Mouse (Mus musculus) megakaryocyte progenitor cell, adult 5-6 weeks (primary cell): ENCODE data around the gene Mbd5. TPM values are rescaled to one million over a fixed set of nuclear protein-coding genes. Genes with fewer than 3 reads are reported as not detected.

ENCODE experiments used
- ATAC-seq: replicated peaks from 2 replicates; pipeline ENCODE4 v1.8.0; 2016; ENCODE audit warnings: mild to moderate bottlenecking, moderate TSS enrichment, inconsistent platforms; ENCODE audit not compliant: poor library complexity
- total RNA-seq, 2 experiments: library from RNA; stranded (forward) in 1 of 2; stranded (reverse) in 1 of 2; fragments of 157-497, 149-512 nt in 1 of 2; fragments of 200-1000 nt in 1 of 2; gene quantifications; 2 replicates each; pipeline versions ENCODE4 v1.2.3 to v1.2.4; 2015 to 2017

The Mbd5 gene
- total RNA-seq, 2 experiments from 2014 or later: 13.5 to 28.6 TPM

- peak; percentile 95 for ATAC-seq
Measured at GRCm38 (mm10) chr2:49160232-49160947, 211.1 kb downstream of the Mbd5 start.

- no peak for ATAC-seq
Measured at GRCm38 (mm10) chr2:49169766-49170165, 220.5 kb downstream of the Mbd5 start.

GRCm38 (mm10) chr2:49177015-49177414, 227.7 kb downstream of the Mbd5 start:
- ATAC-seq: no peak

GRCm38 (mm10) chr2:49190984-49191383, 241.7 kb downstream of the Mbd5 start:
- ATAC-seq: no peak

- no peak for ATAC-seq
Measured at GRCm38 (mm10) chr2:49191695-49192094, 242.4 kb downstream of the Mbd5 start.

- ATAC-seq: no peak
Measured at GRCm38 (mm10) chr2:49204081-49204480, 254.8 kb downstream of the Mbd5 start.

GRCm38 (mm10) chr2:49205692-49206091, 256.4 kb downstream of the Mbd5 start:
- peak; percentile 71 for ATAC-seq

- no peak for ATAC-seq
Measured at GRCm38 (mm10) chr2:49209349-49209748, 260.0 kb downstream of the Mbd5 start.

- no peak for ATAC-seq
Measured at GRCm38 (mm10) chr2:49210408-49210807, 261.1 kb downstream of the Mbd5 start.

GRCm38 (mm10) chr2:49229725-49230124, 280.4 kb downstream of the Mbd5 start:
- ATAC-seq: no peak

GRCm38 (mm10) chr2:49234064-49234463, 284.8 kb downstream of the Mbd5 start:
- ATAC-seq: peak; percentile 75

GRCm38 (mm10) chr2:49241715-49242114, 292.4 kb downstream of the Mbd5 start:
- no peak for ATAC-seq

GRCm38 (mm10) chr2:49264092-49264491, 314.8 kb downstream of the Mbd5 start:
- no peak for ATAC-seq

GRCm38 (mm10) chr2:49272295-49272967, 323.1 kb downstream of the Mbd5 start:
- ATAC-seq: no peak

GRCm38 (mm10) chr2:49276017-49276722, 326.9 kb downstream of the Mbd5 start:
- ATAC-seq: peak; percentile 95

GRCm38 (mm10) chr2:49280496-49280895, 331.2 kb downstream of the Mbd5 start:
- ATAC-seq: no peak

GRCm38 (mm10) chr2:49283583-49283982, 334.3 kb downstream of the Mbd5 start:
- ATAC-seq: no peak

- no peak for ATAC-seq
Measured at GRCm38 (mm10) chr2:49286965-49287364, 337.7 kb downstream of the Mbd5 start.

GRCm38 (mm10) chr2:49291709-49292108, 342.4 kb downstream of the Mbd5 start:
- no peak for ATAC-seq

- ATAC-seq: peak; percentile 99
Measured at GRCm38 (mm10) chr2:49312629-49313447, 363.5 kb downstream of the Mbd5 start.

- no peak for ATAC-seq
Measured at GRCm38 (mm10) chr2:49333594-49333993, 384.3 kb downstream of the Mbd5 start.
